Mouse (Mus musculus): ENCODE measurements around the gene Ankdd1a.

Gene Ankdd1a

GRCm38 (mm10) chr9:65545635-65546412, 25.8 kb upstream of the Ankdd1a start:
- in situ Hi-C loops (cut with MboI; ENCODE audit: low sequenced_read_pairs) = no loop called here

- in situ Hi-C loops (cut with MboI; ENCODE audit: low sequenced_read_pairs) = no loop called here
Measured at GRCm38 (mm10) chr9:65542111-65542524, 22.1 kb upstream of the Ankdd1a start.

- in situ Hi-C loops (cut with MboI; ENCODE audit: low sequenced_read_pairs) = no loop called here
Measured at GRCm38 (mm10) chr9:65541126-65542068, 21.4 kb upstream of the Ankdd1a start.

GRCm38 (mm10) chr9:65539697-65540096, 19.7 kb upstream of the Ankdd1a start:
- in situ Hi-C loops (cut with MboI; ENCODE audit: low sequenced_read_pairs) = no loop called here

- in situ Hi-C loops (cut with MboI; ENCODE audit: low sequenced_read_pairs) = no loop called here
Measured at GRCm38 (mm10) chr9:65537901-65538630, 18.1 kb upstream of the Ankdd1a start.

GRCm38 (mm10) chr9:65536491-65536890, 16.5 kb upstream of the Ankdd1a start:
- in situ Hi-C loops (cut with MboI; ENCODE audit: low sequenced_read_pairs) = no loop called here

- in situ Hi-C loops (cut with MboI; ENCODE audit: low sequenced_read_pairs) = no loop called here
Measured at GRCm38 (mm10) chr9:65535789-65536469, 15.9 kb upstream of the Ankdd1a start.

- in situ Hi-C loops (cut with MboI; ENCODE audit: low sequenced_read_pairs) = no loop called here
Measured at GRCm38 (mm10) chr9:65535191-65535722, 15.3 kb upstream of the Ankdd1a start.

GRCm38 (mm10) chr9:65534111-65534510, 14.1 kb upstream of the Ankdd1a start:
- in situ Hi-C loops (cut with MboI; ENCODE audit: low sequenced_read_pairs) = no loop called here

- in situ Hi-C loops (cut with MboI; ENCODE audit: low sequenced_read_pairs) = no loop called here
Measured at GRCm38 (mm10) chr9:65532986-65533385, 13.0 kb upstream of the Ankdd1a start.

GRCm38 (mm10) chr9:65531283-65531682, 11.3 kb upstream of the Ankdd1a start:
- in situ Hi-C loops (cut with MboI; ENCODE audit: low sequenced_read_pairs) = no loop called here

- in situ Hi-C loops (cut with MboI; ENCODE audit: low sequenced_read_pairs) = no loop called here
Measured at GRCm38 (mm10) chr9:65529659-65530058, 9.7 kb upstream of the Ankdd1a start.

- in situ Hi-C loops (cut with MboI; ENCODE audit: low sequenced_read_pairs) = no loop called here
Measured at GRCm38 (mm10) chr9:65528417-65529038, 8.5 kb upstream of the Ankdd1a start.

- in situ Hi-C loops (cut with MboI; ENCODE audit: low sequenced_read_pairs) = no loop called here
Measured at GRCm38 (mm10) chr9:65525445-65526195, 5.6 kb upstream of the Ankdd1a start.

- in situ Hi-C loops (cut with MboI; ENCODE audit: low sequenced_read_pairs) = loop anchor here (5.0 kb wide), 1 partner anchor 54 kb away; no protein-coding TSS in a partner anchor
Measured at GRCm38 (mm10) chr9:65523611-65524364, 3.8 kb upstream of the Ankdd1a start.

- in situ Hi-C loops (cut with MboI; ENCODE audit: low sequenced_read_pairs) = loop anchor here (5.0 kb wide), 1 partner anchor 57 kb away; no protein-coding TSS in a partner anchor
Measured at GRCm38 (mm10) chr9:65520505-65520876, 498 bp upstream of the Ankdd1a start.

- in situ Hi-C loops (cut with MboI; ENCODE audit: low sequenced_read_pairs) = no loop called here
Measured at GRCm38 (mm10) chr9:65514851-65515261, 5.1 kb downstream of the Ankdd1a start.

- in situ Hi-C loops (cut with MboI; ENCODE audit: low sequenced_read_pairs) = no loop called here
Measured at GRCm38 (mm10) chr9:65514431-65514830, 5.6 kb downstream of the Ankdd1a start.
